Mouse (Mus musculus) liver, embryonic 12.5 days (tissue): ENCODE data around the gene H2-Q7. TPM values are rescaled to one million over a fixed set of nuclear protein-coding genes. Genes with fewer than 3 reads are reported as not detected.
A peak's percentile ranks its signal among the peaks of the same experiment; 100 is the strongest.
"Not testable (repeated sequence)": the region's sequence is repeated elsewhere in the genome, so short reads cannot be mapped to it uniquely, and the experiment has no call there.

Experiments used
- ATAC-seq: fragments of 200-750 bp; cut with Nextera tagmentation; 2 replicates; pipeline ENCODE4 v1.8.0; 2017; ENCODE audit warnings: moderate number of reproducible peaks, mild to moderate bottlenecking, moderate library complexity
- H3K27ac ChIP-seq: fragments of 300-500 bp; sonication (generic); 2 replicates; pipeline ENCODE4 v1.5.1; 2016; ENCODE audit warnings: mild to moderate bottlenecking
- H3K27me3 ChIP-seq: fragments of 300-500 bp; sonication (generic); replicated peaks from 2 replicates; pipeline ENCODE4 v1.6.1; 2016; ENCODE audit warnings: mild to moderate bottlenecking, moderate library complexity
- H3K36me3 ChIP-seq: fragments of 300-500 bp; sonication (generic); 2 replicates; pipeline ENCODE4 v1.6.1; 2016; ENCODE audit warnings: mild to moderate bottlenecking, moderate library complexity
- H3K4me1 ChIP-seq: fragments of 300-500 bp; sonication (generic); 2 replicates; pipeline ENCODE4 v1.6.1; 2016
- H3K4me2 ChIP-seq: fragments of 300-500 bp; sonication (generic); 2 replicates; pipeline ENCODE4 v1.6.1; 2016; ENCODE audit warnings: mild to moderate bottlenecking, moderate library complexity
- H3K4me3 ChIP-seq: fragments of 300-500 bp; sonication (generic); 2 replicates; pipeline ENCODE4 v1.5.1; 2016; ENCODE audit warnings: mild to moderate bottlenecking, moderate library complexity
- H3K9ac ChIP-seq: fragments of 300-500 bp; sonication (generic); 2 replicates; pipeline ENCODE4 v1.6.1; 2016; ENCODE audit warnings: mild to moderate bottlenecking, moderate library complexity
- H3K9me3 ChIP-seq: fragments of 300-500 bp; sonication (generic); replicated peaks from 2 replicates; pipeline ENCODE4 v1.6.1; 2016; ENCODE audit warnings: mild to moderate bottlenecking, moderate library complexity
- WGBS: fragments of 180-500 bp; shearing (Covaris S2); methylation state at CpG from one replicate; pipeline ENCODE4 v1.1.7; 2016; ENCODE audit not compliant: insufficient replicate concordance; 5-methylcytosine and 5-hydroxymethylcytosine counted together
- polyA plus RNA-seq: library from polyadenylated mRNA; unstranded; fragments of >200 nt; fragmentation: Nextera tagmentation; extraction: Ambion mirVana; gene quantifications from 2 replicates; pipeline ENCODE4 v1.2.1, GENCODE M21; 2016

The H2-Q7 gene
- 23.4 and 24.6 TPM in 2 replicates for polyA plus RNA-seq

DNA sequence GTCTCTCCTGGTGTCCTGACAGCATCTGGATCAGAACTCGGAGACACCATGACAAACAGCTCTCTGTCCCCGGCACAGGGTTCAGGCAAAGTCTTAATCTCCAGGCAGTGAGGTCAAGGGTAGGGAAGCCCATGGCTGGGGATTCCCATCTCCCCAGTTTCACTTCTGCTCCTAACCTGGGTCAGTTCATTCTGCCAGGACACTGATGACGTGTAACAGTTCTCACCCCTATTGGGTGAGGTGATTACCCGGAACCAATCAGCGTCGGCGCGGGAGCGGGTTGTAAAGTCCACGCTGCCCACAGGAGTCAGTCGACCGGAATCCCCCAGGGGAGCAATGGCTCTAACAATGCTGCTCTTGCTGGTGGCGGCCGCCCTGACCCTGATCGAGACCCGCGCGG is at the start of gene H2-Q7:
Gene H2-Q7 (plus strand): TSS at position 271 of the 400 bp plus-strand sequence.
- H3K9me3 ChIP-seq, H3K36me3 ChIP-seq, H3K27ac ChIP-seq, H3K4me1 ChIP-seq: not testable (repeated sequence)
- peak within 1 kb of the TSS; percentile 50 for H3K9ac ChIP-seq
- peak; percentile 67 for ATAC-seq
- WGBS = 3% methylated on average over 18 of the region's 18 CpGs
- H3K27me3 ChIP-seq = peaks cover 46% of the 10 kb centered on the region
- peak within 1 kb of the TSS; percentile 48 for H3K4me3 ChIP-seq
- H3K4me2 ChIP-seq = peak within 1 kb of the TSS; percentile 66

DNA sequence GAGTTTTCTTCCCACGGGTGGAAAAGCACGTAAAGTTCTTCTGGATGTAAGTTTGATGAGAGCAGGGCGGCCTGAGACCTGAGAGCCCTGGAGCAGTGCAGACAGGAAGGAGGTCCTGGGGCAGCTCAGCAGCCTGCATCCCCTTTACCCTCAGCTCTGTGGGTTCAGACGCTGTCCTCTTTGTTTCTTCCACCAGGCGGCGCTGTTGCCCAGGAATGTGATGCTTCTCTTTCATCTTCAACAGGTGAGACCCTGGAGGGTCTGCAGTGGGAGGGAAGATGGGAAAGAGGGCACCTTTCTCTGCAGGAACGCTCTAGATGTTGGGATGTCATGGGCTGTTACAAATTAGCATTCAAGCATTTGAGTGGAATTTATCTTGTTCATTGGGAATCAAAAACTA is 49.2 kb upstream of the H2-Q7 start:
- ATAC-seq, H3K36me3 ChIP-seq, H3K4me3 ChIP-seq, H3K9me3 ChIP-seq, H3K4me1 ChIP-seq, H3K4me2 ChIP-seq, H3K27ac ChIP-seq, H3K9ac ChIP-seq: not testable (repeated sequence)
- peaks cover 14% of the 10 kb centered on the region for H3K27me3 ChIP-seq
- 6% methylated on average over 7 of the region's 7 CpGs for WGBS

DNA sequence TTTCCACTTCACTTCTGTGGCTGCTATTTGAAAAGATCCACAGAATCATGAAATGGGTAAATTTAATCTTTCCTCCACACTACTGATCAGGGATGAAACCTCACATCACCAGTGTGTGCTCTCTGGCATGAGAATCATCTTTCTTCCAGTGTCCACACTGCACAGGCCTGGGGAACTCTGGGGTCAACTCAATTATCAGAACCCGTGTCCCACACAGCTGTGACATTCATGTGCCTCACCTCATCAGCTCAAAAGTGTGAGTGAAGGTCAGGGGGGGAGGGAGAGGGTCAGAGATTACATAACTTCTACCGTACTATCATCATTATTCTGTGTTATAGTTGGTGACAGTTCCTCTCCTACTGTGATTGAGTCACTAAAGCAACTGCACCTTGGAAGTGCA is 46.3 kb upstream of the H2-Q7 start:
- 51% methylated on average over 2 of the region's 2 CpGs for WGBS
- ATAC-seq, H3K9me3 ChIP-seq, H3K4me1 ChIP-seq, H3K4me2 ChIP-seq, H3K4me3 ChIP-seq, H3K36me3 ChIP-seq, H3K27ac ChIP-seq, H3K9ac ChIP-seq: not testable (repeated sequence)
- peaks cover 21% of the 10 kb centered on the region for H3K27me3 ChIP-seq

DNA sequence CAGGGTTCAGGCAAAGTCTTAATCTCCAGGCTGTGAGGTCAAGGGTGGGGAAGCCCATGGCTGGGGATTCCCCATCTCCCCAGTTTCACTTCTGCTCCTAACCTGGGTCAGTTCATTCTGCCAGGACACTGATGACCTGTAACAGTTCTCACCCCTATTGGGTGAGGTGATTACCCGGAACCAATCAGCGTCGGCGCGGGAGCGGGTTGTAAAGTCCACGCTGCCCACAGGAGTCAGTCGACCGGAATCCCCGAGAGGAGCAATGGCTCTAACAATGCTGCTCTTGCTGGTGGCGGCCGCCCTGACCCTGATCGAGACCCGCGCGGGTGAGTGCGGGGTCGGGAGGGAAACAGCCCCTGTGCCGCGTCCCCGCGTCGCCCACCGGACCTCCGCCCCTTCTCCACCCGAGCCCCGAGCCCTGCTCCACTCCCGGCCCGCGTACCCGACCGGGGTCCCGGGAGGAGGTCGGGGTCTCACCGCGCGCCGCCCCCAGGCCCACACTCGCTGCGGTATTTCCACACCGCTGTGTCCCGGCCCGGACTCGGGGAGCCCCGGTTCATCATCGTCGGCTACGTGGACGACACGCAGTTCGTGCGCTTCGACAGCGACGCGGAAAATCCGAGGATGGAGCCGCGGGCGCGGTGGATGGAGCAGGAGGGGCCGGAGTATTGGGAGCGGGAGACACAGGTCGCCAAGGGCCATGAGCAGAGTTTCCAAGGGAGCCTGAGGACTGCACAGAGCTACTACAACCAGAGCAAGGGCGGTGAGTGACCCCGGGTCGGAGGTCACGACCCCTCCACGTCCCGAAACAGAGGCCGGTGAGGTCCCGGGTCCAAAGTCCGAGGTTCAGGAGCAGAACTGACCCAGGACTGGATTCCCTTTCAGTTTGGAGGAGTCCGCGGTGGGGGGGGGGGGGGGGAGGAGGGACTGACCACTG is 44.8 kb upstream of the H2-Q7 start:
- ATAC-seq = peak; percentile 73
- 4% methylated on average over 54 of the region's 75 CpGs for WGBS
- peak overlapping the region; percentile 38 for H3K4me2 ChIP-seq
- H3K27ac ChIP-seq, H3K4me1 ChIP-seq, H3K9me3 ChIP-seq, H3K4me3 ChIP-seq, H3K36me3 ChIP-seq, H3K9ac ChIP-seq: not testable (repeated sequence)
- peaks cover 21% of the 10 kb centered on the region for H3K27me3 ChIP-seq

DNA sequence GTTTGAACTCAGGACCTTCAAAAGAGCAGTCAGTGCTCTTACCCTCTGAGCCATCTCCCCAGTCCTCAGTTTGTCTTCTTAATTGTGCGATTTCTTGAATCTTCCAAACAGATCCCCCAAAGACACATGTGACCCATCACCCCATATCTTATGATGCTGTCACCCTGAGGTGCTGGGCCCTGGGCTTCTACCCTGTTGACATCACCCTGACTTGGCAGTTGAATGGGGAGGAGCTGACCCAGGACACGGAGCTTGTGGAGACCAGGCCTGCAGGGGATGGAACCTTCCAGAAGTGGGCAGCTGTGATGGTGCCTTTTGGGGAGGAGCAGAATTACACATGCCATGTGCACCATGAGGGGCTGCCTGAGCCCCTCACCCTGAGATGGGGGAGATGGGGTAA is 42.0 kb upstream of the H2-Q7 start:
- H3K27ac ChIP-seq, ATAC-seq, H3K4me3 ChIP-seq, H3K36me3 ChIP-seq, H3K4me1 ChIP-seq, H3K9me3 ChIP-seq, H3K9ac ChIP-seq, H3K4me2 ChIP-seq: not testable (repeated sequence)
- peaks cover 21% of the 10 kb centered on the region for H3K27me3 ChIP-seq
- 65% methylated on average over 2 of the region's 2 CpGs for WGBS

DNA sequence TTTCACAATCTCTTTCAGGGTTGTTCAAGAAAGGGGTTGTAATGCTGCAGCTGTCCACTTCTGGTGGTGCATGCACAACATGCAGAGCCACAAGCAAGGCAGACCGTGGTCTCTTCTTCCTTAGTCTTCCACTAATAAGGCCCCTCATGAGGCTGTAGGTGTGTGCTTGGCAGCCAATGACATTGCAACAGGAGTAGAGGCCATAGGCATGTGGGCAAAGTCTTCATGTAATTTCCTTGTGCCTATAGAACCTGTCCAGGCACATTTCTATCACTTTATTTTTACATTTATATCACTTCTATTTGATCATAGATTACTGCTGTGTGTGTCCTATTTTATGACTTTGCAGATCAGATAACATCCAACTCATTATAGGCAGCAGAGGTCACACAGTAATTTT is 25.9 kb upstream of the H2-Q7 start:
- H3K4me1 ChIP-seq, H3K4me2 ChIP-seq, H3K9ac ChIP-seq, H3K4me3 ChIP-seq, H3K36me3 ChIP-seq, H3K27me3 ChIP-seq, H3K27ac ChIP-seq, ATAC-seq, H3K9me3 ChIP-seq: not testable (repeated sequence)
- no CpG with 5 or more reads among the region's 1 CpGs for WGBS

DNA sequence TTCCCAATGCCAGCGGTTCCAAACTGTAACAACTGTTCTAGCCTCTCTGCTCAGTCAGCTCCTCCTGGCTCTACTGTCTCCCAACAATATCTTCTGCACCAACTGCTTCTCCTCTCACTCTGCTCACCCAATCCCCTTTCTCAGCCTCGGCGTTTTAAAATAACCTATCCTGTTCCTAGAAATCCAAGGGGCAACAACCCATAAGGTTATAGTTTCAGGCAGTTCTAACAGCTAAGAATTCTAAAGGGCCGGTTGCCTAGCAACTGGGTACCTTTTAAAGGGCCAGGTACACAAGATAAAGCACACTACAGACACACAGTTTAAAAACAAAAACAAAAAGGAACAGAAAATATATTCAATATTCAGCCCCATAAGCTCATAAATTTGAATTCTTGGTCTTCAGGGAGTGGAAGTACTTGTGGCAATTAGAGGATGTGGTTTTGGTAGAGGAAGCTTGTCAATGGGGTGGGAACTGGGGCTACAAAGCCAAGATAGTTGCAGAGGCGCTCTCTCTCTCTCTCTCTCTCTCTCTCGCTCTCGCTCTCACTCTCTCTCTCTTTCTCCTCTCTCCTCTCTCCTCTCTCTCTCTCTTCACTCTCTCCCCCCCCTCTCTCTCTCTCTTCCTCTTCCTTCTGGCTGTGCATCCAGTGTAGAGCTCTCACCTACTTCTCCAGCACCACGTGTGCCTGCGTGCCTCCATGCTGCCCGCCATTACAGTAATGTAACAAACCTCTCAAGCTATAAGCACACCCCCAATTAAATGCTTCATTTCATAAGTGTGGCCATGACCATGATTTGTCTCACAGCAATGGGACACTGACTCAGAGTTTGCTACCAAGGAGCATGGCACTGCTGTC is 23.5 kb upstream of the H2-Q7 start:
- H3K9me3 ChIP-seq, H3K27ac ChIP-seq, H3K9ac ChIP-seq, H3K4me3 ChIP-seq, H3K4me2 ChIP-seq, H3K36me3 ChIP-seq, H3K4me1 ChIP-seq, ATAC-seq: not testable (repeated sequence)
- WGBS = 0% methylated on average over 2 of the region's 10 CpGs
- peaks cover 15% of the 10 kb centered on the region for H3K27me3 ChIP-seq

DNA sequence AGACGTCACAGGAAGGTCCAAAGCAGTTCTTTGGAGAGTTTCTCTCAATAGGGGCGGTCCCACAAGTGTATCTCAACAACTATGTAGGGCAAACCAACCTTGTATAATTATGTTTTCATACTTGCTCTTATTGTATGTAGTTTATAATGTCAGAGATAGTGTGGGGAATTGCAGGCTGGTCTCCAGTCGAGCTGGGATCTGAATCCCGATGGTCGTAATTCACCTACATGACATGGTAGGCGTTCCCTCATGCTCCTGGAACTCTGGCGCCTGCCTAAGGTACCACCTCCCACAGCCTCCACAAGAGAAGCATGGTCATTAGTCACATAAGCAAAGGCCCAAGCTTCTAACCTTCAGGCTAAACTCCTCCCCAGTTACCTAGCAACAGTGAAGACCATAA is 20.2 kb upstream of the H2-Q7 start:
- Histone ChIP-seq H3K9me3 (no peaks in the 10 kb centered on the region), H3K27me3 (peaks cover 31% of the 10 kb centered on the region), H3K4me1 (no peaks in the 10 kb centered on the region), H3K36me3 (no peaks in the 10 kb centered on the region), H3K4me3 (no peak overlapping the region), H3K9ac (no peak overlapping the region), H3K4me2 (no peak overlapping the region), H3K27ac (no peak overlapping the region)
- no peak for ATAC-seq
- 60% methylated on average over 7 of the region's 7 CpGs for WGBS

DNA sequence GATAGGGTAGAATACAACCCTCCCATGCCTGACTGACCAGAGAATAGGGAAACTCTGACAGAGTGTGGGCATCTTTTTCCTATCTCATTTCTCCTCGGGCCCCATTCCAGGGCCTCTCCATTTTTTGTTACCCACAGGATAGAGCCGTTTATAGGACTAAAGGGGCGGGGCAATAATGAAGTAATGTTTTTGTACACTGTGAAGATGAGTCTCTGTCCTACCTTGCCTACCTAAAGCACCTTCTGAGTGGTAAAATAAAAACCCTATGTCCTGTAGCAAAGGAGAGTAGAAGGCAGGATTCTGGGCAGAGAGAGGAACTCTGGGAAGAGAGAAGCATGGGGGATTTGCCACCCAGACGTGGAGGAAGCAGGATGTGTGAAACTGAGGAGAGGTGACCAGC is 19.4 kb upstream of the H2-Q7 start:
- H3K27me3 ChIP-seq = peaks cover 36% of the 10 kb centered on the region
- H3K4me3 ChIP-seq, H3K4me1 ChIP-seq, H3K36me3 ChIP-seq, H3K4me2 ChIP-seq, H3K27ac ChIP-seq, H3K9me3 ChIP-seq, H3K9ac ChIP-seq: not testable (repeated sequence)
- ATAC-seq = peak; percentile 42; the same call in 1 of the 2 replicates
- WGBS = 45% methylated on average over 4 of the region's 4 CpGs

DNA sequence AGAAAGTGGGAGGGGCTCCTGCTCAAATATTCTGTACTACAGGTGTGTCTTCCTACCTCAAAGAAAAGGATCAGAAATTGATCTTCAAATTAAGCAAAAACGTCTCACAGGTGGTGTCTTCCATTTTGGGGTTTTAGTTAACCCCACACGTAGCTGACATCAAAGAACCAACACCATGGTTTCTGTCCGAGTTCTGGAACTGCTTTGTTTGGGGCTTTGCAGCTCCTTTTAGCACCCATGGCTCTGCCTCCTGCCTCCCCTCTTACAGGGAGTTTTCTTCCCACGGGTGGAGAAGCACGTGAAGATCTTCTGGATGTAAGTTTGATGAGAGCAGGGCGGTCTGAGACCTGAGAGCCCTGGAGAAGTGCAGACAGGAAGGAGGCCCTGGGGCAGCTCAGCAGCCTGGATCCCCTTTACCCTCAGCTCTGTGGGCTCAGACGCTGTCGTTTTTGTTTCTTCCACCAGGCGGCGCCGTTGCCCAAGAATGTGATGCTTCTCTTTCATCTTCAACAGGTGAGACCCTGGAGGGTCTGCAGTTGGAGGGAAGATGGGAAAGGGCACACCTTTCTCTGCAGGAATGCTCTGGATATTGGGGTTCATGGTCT is 18.6 kb upstream of the H2-Q7 start:
- not testable (repeated sequence) for H3K4me2 ChIP-seq, H3K9me3 ChIP-seq, H3K4me1 ChIP-seq, H3K36me3 ChIP-seq, H3K9ac ChIP-seq, H3K27ac ChIP-seq, H3K4me3 ChIP-seq, ATAC-seq
- peaks cover 44% of the 10 kb centered on the region for H3K27me3 ChIP-seq
- 9% methylated on average over 11 of the region's 11 CpGs for WGBS

DNA sequence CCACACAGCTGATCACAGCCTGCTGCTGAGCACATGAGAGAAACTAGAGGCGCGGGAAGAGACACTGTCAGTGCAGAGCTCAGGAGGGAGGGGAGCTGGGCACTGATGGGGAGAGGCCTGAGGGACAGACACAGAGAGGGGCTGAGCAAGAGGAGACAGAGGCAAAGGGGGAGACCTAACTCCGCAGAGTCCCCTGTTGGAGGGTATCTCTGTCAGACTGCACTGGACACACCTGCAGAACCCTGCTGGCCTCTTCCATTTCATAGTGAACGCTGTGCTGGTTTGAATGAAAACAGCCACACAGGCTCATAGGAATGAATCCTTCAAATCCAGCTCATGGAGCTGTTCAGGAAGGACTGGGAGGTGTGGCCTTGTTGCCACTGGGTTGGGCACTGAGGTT is 17.6 kb upstream of the H2-Q7 start:
- WGBS = 68% methylated on average over 4 of the region's 4 CpGs
- not testable (repeated sequence) for ATAC-seq, H3K4me2 ChIP-seq, H3K9me3 ChIP-seq, H3K9ac ChIP-seq, H3K27ac ChIP-seq, H3K4me3 ChIP-seq, H3K36me3 ChIP-seq, H3K4me1 ChIP-seq
- peaks cover 54% of the 10 kb centered on the region for H3K27me3 ChIP-seq

DNA sequence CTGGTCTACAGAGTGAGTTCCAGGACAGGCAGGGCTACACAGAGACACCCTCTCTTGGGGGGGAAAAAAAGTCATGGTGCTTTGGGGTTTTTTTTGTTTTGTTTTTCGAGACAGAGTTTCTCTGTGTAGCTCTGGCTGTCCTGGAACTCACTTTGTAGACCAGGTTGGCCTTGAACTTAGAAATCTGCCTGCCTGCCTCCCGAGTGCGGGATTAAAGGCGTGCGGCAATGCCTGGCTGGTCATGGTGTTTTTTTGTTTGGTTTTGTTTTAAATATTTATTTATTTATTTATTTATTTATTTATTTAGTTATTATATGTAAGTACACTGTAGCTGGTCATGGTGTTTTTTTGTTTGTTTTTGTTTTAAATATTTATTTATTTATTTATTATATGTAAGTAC is 16.6 kb upstream of the H2-Q7 start:
- 71% methylated on average over 5 of the region's 5 CpGs for WGBS
- not testable (repeated sequence) for ATAC-seq

More for the DNA sequence above, 16.6 kb upstream of the H2-Q7 start:
- H3K4me2 ChIP-seq, H3K36me3 ChIP-seq, H3K4me1 ChIP-seq, H3K9me3 ChIP-seq, H3K27ac ChIP-seq, H3K9ac ChIP-seq, H3K4me3 ChIP-seq: not testable (repeated sequence)
- H3K27me3 ChIP-seq = peaks cover 57% of the 10 kb centered on the region
